Mouse (Mus musculus) hindbrain, embryonic 14.5 days (tissue): ENCODE data around the gene Ccdc153. TPM values are rescaled to one million over a fixed set of nuclear protein-coding genes. Genes with fewer than 3 reads are reported as not detected.
A peak's percentile ranks its signal among the peaks of the same experiment; 100 is the strongest.

Experiments
- ATAC-seq: fragments of 200-750 bp; cut with Nextera tagmentation; 2 replicates; pipeline ENCODE4 v1.8.0; 2017; ENCODE audit warnings: moderate number of reproducible peaks, mild to moderate bottlenecking, moderate TSS enrichment, moderate library complexity; ENCODE audit not compliant: low FRiP score
- DNase-seq: peaks from one replicate; pipeline ENCODE4 v3.0.0-alpha.2; 2015; ENCODE audit warnings: low spot score
- H3K27ac ChIP-seq: fragments of 300-500 bp; sonication (generic); 2 replicates; pipeline ENCODE4 v1.5.1; 2014; ENCODE audit warnings: mild to moderate bottlenecking, moderate library complexity
- H3K27me3 ChIP-seq: fragments of 300-500 bp; sonication (generic); 2 replicates; pipeline ENCODE4 v1.6.1; 2014; ENCODE audit warnings: mild to moderate bottlenecking, low read length, mixed read lengths; ENCODE audit not compliant: control insufficient read depth, insufficient read depth
- H3K36me3 ChIP-seq: fragments of 300-500 bp; sonication (generic); replicated peaks from 2 replicates; pipeline ENCODE4 v1.6.1; 2014; ENCODE audit not compliant: control insufficient read depth, insufficient read depth
- H3K4me1 ChIP-seq: fragments of 300-500 bp; sonication (generic); replicated peaks from 2 replicates; pipeline ENCODE4 v1.6.1; 2014; ENCODE audit warnings: antibody characterized with exemption, low read length, mixed read lengths; ENCODE audit not compliant: control insufficient read depth, insufficient read depth
- H3K4me2 ChIP-seq: fragments of 300-500 bp; sonication (generic); replicated peaks from 2 replicates; pipeline ENCODE4 v1.6.1; 2014; ENCODE audit warnings: mild to moderate bottlenecking, moderate library complexity
- H3K4me3 ChIP-seq: fragments of 300-500 bp; sonication (generic); replicated peaks from 2 replicates; pipeline ENCODE4 v1.5.1; 2014; ENCODE audit warnings: mild to moderate bottlenecking, low read length
- H3K9ac ChIP-seq: fragments of 300-500 bp; sonication (generic); 2 replicates; pipeline ENCODE4 v1.6.1; 2014
- H3K9me3 ChIP-seq: fragments of 300-500 bp; sonication (generic); 2 replicates; pipeline ENCODE4 v1.6.1; 2016; ENCODE audit warnings: low read length; ENCODE audit not compliant: control insufficient read depth
- WGBS: fragments of 180-500 bp; shearing (Covaris S2); extraction: QIAGEN DNeasy Blood & Tissue Kit; methylation state at CpG from one replicate; pipeline ENCODE4 v1.1.7; 2014; 5-methylcytosine and 5-hydroxymethylcytosine counted together
- polyA plus RNA-seq: library from polyadenylated mRNA; unstranded; fragments of >200 nt; fragmentation: Nextera tagmentation; extraction: Ambion mirVana; gene quantifications from 2 replicates; pipeline ENCODE4 v1.2.1, GENCODE M21; 2014

Ccdc153 gene
- polyA plus RNA-seq, 1 experiment from 2014 or later: not detected

DNA sequence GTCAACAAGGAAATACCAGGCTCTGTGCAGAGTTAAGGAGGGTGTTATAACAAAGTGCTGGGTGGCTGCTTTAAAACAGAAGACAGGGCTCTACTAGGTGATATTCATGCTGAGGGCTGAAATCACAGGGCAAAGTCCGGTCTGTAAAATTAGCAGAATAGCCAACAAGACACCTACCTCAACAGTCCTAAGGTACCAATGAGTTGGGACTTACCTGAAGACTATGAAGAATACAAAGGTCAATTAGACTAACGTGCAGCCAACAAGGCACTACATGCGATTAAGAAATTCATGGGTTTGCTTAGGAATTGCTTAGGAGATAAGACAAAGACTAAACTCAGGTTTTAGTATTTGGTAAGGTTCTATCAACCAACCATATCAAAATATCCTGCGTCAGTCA is 31.1 kb upstream of the Ccdc153 start:
- Histone ChIP-seq H3K36me3 (no peaks in the 10 kb centered on the region), H3K27ac (no peak overlapping the region), H3K9me3 (no peaks in the 10 kb centered on the region), H3K27me3 (no peaks in the 10 kb centered on the region), H3K9ac (no peak overlapping the region), H3K4me3 (no peak overlapping the region), H3K4me1 (no peaks in the 10 kb centered on the region), H3K4me2 (no peak overlapping the region)
- DNase-seq (no peak), ATAC-seq (no peak)
- WGBS: 96% methylated on average over 4 of the region's 4 CpGs

DNA sequence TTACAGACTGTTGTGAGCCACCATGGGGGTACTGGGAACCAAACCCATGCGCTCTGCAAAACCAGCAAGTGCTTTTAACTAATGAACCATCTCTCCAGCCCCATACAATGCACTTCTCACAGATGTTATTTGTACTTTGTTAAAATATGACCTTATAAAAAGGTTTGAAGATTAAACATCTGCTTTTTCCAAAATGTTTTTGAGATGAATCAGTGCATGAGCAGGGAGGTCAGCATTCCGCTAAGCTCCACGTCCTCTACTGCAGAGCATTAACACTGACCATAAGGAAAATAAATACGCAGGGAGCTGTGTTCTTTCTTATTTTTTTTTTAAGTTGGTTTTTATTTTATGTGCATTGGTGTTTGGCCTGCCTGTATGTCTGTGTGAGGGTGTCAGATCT is 28.1 kb upstream of the Ccdc153 start:
- Histone ChIP-seq H3K27ac (no peak overlapping the region), H3K27me3 (no peaks in the 10 kb centered on the region), H3K36me3 (no peaks in the 10 kb centered on the region), H3K4me3 (no peak overlapping the region), H3K9ac (no peak overlapping the region), H3K4me1 (no peaks in the 10 kb centered on the region), H3K9me3 (no peaks in the 10 kb centered on the region), H3K4me2 (no peak overlapping the region)
- no peak for DNase-seq
- ATAC-seq: no peak
- WGBS: 96% methylated on average over 4 of the region's 4 CpGs

DNA sequence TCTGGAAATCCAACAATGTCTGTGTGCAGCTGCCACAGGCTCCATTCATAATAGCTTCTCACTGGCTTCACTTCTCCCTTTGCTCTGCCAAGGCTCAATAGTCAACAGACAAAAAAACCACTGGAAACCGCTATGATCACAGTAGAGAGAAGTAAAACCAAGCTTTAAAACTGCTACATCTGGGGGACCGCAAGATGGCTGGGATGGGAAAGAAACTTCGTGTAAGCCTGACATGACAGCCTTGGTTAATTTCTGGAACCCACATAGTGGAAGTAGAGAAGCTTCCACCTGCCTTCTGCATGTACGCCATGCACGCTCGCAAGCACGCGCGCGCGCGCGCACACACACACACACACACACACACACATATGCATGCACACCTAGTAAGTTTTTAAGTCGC is 26.9 kb upstream of the Ccdc153 start:
- no peaks in the 10 kb centered on the region for H3K27me3 ChIP-seq
- H3K9ac ChIP-seq: no peak overlapping the region
- DNase-seq: no peak
- WGBS: 93% methylated on average over 14 of the region's 14 CpGs
- H3K4me2 ChIP-seq: no peak overlapping the region
- no peak overlapping the region for H3K4me3 ChIP-seq
- no peaks in the 10 kb centered on the region for H3K4me1 ChIP-seq
- no peaks in the 10 kb centered on the region for H3K36me3 ChIP-seq
- ATAC-seq: no peak
- H3K27ac ChIP-seq: no peak overlapping the region
- H3K9me3 ChIP-seq: no peaks in the 10 kb centered on the region

DNA sequence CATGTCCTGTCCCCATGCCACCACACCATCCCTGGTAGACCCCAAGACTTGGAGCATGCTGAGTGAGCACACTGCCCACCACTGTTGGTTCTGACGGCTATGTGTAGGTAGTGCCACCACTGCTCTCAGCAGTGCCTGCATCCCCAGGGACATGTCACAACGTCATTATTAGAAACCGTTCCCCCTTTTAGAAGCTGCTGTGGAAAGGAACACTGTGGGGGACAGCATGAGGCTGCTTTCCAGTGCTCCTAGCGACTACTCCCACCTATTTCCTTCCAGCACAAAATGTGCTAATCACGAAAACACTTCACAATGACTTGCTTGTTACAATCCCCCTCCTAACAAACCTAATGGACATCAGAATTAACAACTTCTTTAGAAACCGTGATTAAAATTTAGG is 14.5 kb upstream of the Ccdc153 start:
- no peak for ATAC-seq
- H3K36me3 ChIP-seq: no peaks in the 10 kb centered on the region
- WGBS: 51% methylated on average over 6 of the region's 6 CpGs
- H3K4me3 ChIP-seq: no peak overlapping the region
- no peak overlapping the region for H3K4me2 ChIP-seq
- H3K9ac ChIP-seq: no peak overlapping the region
- H3K27ac ChIP-seq: no peak overlapping the region
- H3K4me1 ChIP-seq: no peaks in the 10 kb centered on the region
- no peaks in the 10 kb centered on the region for H3K27me3 ChIP-seq
- H3K9me3 ChIP-seq: no peaks in the 10 kb centered on the region
- DNase-seq: no peak

DNA sequence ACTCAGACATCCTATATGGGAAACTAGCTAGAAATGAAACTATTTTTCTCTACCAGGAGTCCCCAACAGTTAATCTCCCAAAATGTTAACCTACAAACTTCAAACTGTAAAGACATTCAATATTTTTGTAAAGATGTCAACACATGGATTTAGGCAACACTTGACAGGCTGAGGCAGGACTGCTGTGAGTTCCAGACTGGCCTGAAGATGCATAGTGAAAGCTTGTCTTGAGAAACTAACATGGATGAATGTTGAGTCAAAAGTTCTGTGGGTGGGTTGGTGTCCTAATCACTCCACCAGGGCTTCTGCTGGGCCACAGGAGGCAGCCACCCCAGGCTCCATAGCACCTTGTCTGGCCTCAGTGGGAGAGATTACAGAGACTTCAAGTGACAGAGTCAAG is 8.9 kb upstream of the Ccdc153 start:
- Histone ChIP-seq H3K27me3 (no peaks in the 10 kb centered on the region), H3K9ac (no peak overlapping the region), H3K9me3 (no peaks in the 10 kb centered on the region), H3K4me2 (peak overlapping the region; percentile 74), H3K27ac (no peak overlapping the region), H3K36me3 (no peaks in the 10 kb centered on the region), H3K4me1 (peaks cover 18% of the 10 kb centered on the region), H3K4me3 (no peak overlapping the region)
- DNase-seq: no peak
- no peak for ATAC-seq

DNA sequence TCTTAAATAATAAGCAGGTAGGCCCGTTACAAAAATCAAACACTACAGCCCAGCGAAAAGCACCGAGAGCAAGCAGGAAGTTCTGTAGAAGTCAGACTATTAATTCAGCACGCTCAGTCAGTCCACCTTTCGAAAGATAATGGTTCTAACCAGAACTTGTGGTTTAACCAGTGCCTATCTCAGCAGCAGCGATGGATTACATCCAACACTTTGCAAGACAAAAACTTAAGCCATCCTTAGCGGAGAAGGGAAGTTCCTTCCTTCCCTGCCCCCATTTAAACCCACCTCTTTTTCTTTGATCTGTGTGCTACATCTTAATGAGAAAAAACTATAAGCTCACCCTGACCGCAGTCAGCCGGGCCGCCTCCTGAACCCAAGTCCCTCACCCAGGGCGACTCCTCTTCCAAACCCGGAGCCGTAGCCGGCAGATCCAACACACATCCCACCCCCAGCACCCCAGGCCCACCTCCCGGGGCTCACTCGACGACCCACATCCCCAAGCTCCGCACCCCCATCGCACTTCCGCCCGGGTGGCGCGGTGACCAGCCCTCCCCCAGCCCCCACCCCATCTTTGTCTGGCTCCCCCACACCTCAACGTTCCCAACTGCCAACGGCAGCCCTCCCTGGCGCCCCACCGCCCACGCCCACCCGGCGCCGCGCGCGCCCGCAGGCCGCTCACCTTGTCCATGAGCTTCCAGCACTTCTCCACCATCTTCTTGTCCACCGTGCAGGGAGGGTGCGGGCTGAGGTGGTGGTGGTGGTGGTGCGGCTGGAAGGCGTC is 7.3 kb upstream of the Ccdc153 start:
- WGBS: under 1% methylated on average over 39 of the region's 40 CpGs
- Histone ChIP-seq H3K4me1 (peaks cover 18% of the 10 kb centered on the region), H3K9me3 (no peaks in the 10 kb centered on the region), H3K4me3 (peak overlapping the region; percentile 76), H3K4me2 (peak overlapping the region; percentile 74), H3K36me3 (no peaks in the 10 kb centered on the region), H3K27me3 (no peaks in the 10 kb centered on the region), H3K27ac (peak overlapping the region; percentile 96), H3K9ac (peak overlapping the region; percentile 93)
- peak; percentile 34 for DNase-seq
- peak; percentile 85 for ATAC-seq

DNA sequence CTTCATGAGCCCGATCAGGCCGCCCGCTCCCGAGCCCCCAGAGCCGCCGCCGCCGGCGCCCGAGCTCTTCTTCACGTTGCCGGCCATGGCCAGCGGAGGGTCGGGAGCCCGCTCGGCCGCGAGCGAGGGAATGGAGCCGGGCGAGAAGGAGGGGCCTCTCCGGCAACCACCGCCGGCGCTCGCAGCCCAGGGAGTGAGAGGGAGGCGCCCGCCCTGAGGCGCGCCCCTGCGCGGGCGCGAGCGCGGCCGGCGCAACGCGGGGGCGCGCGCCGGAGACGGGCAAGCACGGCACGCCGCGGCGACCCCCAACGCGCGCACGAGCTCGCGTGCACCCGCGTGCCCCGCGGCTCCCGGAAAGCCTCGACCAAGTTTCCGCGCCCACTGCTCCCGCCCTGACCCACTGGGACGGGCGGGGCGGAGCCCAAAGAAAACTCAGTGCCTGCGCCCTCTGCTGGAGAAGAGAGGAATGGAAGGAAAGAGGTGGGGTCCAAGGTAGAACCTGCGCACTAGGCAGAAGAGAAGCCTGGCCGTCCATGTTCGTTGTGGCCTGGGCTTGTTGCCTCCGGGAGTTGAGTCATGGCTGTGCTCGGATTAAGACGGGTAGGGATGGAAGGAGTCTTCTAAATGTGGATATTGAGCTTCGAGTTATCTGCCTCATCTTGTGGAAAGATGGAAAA is 6.5 kb upstream of the Ccdc153 start, which contains the start of gene Cbl:
Gene Cbl (minus strand): TSS at position 248 of the 677 bp plus-strand sequence.
- ATAC-seq (peak; percentile 93), DNase-seq (peak; percentile 100)
- H3K4me1 ChIP-seq: peaks cover 18% of the 10 kb centered on the region
- H3K36me3 ChIP-seq: no peaks in the 10 kb centered on the region
- H3K27ac ChIP-seq: peak within 1 kb of the TSS; percentile 96
- peak within 1 kb of the TSS; percentile 76 for H3K4me3 ChIP-seq
- H3K4me2 ChIP-seq: peak within 1 kb of the TSS; percentile 74
- no peaks in the 10 kb centered on the region for H3K27me3 ChIP-seq
- WGBS: under 1% methylated on average over 63 of the region's 76 CpGs
- no peaks in the 10 kb centered on the region for H3K9me3 ChIP-seq
- peak within 1 kb of the TSS; percentile 93 for H3K9ac ChIP-seq

DNA sequence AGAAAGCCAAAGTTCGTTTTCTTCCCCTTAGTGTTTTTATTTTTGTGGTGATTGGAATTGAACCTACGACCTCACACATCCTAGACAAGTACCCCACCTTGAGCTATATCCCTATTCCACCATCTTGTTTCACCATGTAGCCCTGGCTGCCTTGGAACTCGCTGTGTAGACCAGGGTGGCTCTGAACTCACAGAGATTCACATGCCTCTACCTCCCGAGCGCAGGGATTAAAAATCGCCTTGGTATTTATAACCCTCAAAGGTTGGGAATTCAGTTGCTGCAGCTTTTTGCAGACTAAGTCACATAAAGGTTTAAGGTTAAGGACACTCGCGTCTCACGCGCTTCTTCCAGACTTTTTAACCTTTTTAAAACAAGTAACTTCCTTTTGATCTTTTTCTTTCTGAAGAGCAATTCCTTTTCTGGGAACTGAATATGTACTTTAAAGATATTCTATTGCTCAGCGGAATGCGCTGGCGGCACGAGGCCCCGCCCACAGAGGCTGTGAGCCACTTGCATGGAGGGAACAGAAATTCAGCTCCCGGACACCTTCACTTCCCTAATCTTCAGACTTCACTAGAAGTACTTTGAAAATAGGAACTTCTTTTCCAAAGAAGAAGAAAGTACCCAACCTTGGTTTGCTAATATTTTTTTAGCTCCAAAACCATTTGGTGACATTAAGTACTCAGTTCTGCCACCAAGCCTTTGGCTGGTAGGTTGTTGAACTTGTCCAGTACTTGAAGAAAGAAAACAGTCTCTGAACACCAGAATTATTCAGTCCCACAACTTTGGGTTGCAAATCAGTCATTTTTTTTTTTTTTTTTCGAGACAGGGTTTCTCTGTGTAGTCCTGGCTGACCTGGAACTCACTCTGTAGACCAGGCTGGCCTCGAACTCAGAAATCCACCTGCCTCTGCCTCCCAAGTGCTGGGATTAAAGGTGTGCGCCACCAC is 5.7 kb upstream of the Ccdc153 start:
- Histone ChIP-seq H3K27ac (peak overlapping the region; percentile 51; the same call in 1 of the 2 replicates), H3K4me1 (peaks cover 18% of the 10 kb centered on the region), H3K9ac (peak overlapping the region; percentile 18; the same call in 1 of the 2 replicates), H3K36me3 (no peaks in the 10 kb centered on the region), H3K4me3 (peak overlapping the region; percentile 76), H3K9me3 (no peaks in the 10 kb centered on the region), H3K4me2 (peak overlapping the region; percentile 74), H3K27me3 (no peaks in the 10 kb centered on the region)
- WGBS: 28% methylated on average over 19 of the region's 19 CpGs
- DNase-seq (no peak), ATAC-seq (peak; percentile 21; the same call in 1 of the 2 replicates)

DNA sequence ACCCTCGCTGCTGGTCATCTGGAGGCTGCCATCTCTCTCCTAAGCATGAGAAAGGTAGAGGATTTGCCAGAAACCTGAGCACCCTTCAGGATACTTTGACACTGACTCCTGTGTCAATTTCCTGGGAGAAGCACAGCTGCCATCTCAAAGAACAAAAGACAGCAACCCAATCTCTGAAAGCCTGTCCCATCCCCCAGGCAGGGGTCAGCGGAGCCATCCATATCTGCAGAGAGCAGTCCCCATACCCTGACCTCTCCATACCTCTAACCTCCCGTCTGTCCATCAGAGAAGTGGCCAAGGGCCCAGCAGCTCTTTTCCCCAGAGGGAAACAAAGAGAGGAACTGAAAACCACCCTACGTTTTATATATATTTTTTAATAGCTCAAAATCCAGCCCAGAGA is 3.9 kb upstream of the Ccdc153 start:
- Histone ChIP-seq H3K36me3 (no peaks in the 10 kb centered on the region), H3K9me3 (no peaks in the 10 kb centered on the region), H3K4me1 (peaks cover 15% of the 10 kb centered on the region), H3K4me3 (no peak overlapping the region), H3K27me3 (no peaks in the 10 kb centered on the region), H3K9ac (no peak overlapping the region), H3K27ac (no peak overlapping the region), H3K4me2 (no peak overlapping the region)
- 51% methylated on average over 4 of the region's 4 CpGs for WGBS
- no peak for DNase-seq
- no peak for ATAC-seq
